Mouse (Mus musculus) neural tube, embryonic 14.5 days (tissue): ENCODE results near the gene Cdc14a. TPM values are rescaled to one million over a fixed set of nuclear protein-coding genes. Genes with fewer than 3 reads are reported as not detected.
A peak's percentile ranks its signal among the peaks of the same experiment; 100 is the strongest.

Experiments
- ATAC-seq: fragments of 200-750 bp; cut with Nextera tagmentation; 2 replicates; pipeline ENCODE4 v1.8.0; 2017; ENCODE audit warnings: low read depth, mild to moderate bottlenecking, moderate TSS enrichment, moderate library complexity
- H3K27ac ChIP-seq: fragments of 300-500 bp; sonication (generic); 2 replicates; pipeline ENCODE4 v1.5.1; 2014; ENCODE audit warnings: low read depth, mild to moderate bottlenecking, control low read depth, low read length, moderate library complexity, mixed read lengths
- H3K27me3 ChIP-seq: fragments of 300-500 bp; sonication (generic); 2 replicates; pipeline ENCODE4 v1.6.1; 2014; ENCODE audit warnings: low read length; ENCODE audit not compliant: control insufficient read depth, insufficient read depth
- H3K36me3 ChIP-seq: fragments of 300-500 bp; sonication (generic); 2 replicates; pipeline ENCODE4 v1.6.1; 2014; ENCODE audit warnings: low read length, mixed read lengths; ENCODE audit not compliant: control insufficient read depth, insufficient read depth
- H3K4me1 ChIP-seq: fragments of 300-500 bp; sonication (generic); 2 replicates; pipeline ENCODE4 v1.6.1; 2014; ENCODE audit warnings: low read length; ENCODE audit not compliant: control insufficient read depth, insufficient read depth
- H3K4me2 ChIP-seq: fragments of 300-500 bp; sonication (generic); 2 replicates; pipeline ENCODE4 v1.6.1; 2014; ENCODE audit warnings: mild to moderate bottlenecking, low read depth, low read length, control low read depth
- H3K4me3 ChIP-seq: fragments of 300-500 bp; sonication (generic); 2 replicates; pipeline ENCODE4 v1.5.1; 2014; ENCODE audit warnings: low read depth, low read length, control low read depth, mixed read lengths
- H3K9ac ChIP-seq: fragments of 300-500 bp; sonication (generic); replicated peaks from 2 replicates; pipeline ENCODE4 v1.6.1; 2014; ENCODE audit warnings: low read depth, mild to moderate bottlenecking, control low read depth, low read length, mixed read lengths
- H3K9me3 ChIP-seq: fragments of 300-500 bp; sonication (generic); 2 replicates; pipeline ENCODE4 v1.6.1; 2016; ENCODE audit warnings: low read length; ENCODE audit not compliant: control insufficient read depth
- WGBS: fragments of 180-500 bp; shearing (Covaris S2); extraction: QIAGEN DNeasy Blood & Tissue Kit; methylation state at CpG from one replicate; pipeline ENCODE4 v1.1.7; 2014; 5-methylcytosine and 5-hydroxymethylcytosine counted together
- polyA plus RNA-seq: library from polyadenylated mRNA; unstranded; fragments of >200 nt; fragmentation: Nextera tagmentation; extraction: Ambion mirVana; gene quantifications from 2 replicates; pipeline ENCODE4 v1.2.1, GENCODE M21; 2014

The Cdc14a gene
- polyA plus RNA-seq, 1 experiment from 2014 or later = 4.9 TPM

DNA sequence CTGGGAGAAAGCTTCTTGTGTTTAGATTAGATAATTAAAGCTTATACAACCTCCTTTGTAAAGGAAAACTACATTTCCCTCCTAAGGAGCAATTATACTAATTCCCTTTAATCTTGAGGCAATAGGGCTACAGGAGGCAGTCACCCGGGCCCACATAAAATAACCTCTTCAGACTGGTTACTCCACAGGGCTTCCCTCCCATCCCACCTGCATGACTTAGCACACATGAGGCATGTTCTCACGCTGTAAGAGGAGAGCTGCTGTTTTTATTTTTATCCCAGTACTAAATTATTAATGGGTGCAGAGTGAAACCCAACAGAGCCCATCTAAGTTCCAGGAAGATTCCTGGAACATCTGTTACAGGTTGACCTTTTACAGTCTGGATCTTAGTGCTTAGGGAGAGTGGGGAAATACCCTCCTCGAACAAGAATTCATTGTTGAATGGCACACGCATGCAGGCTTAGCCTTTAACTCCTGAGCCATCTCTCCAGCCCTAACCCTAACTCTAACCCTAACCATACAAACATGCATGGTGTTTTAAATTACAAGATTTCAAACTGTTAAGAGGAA lies 54.9 kb downstream of the Cdc14a start:
- WGBS = 22% methylated on average over 4 of the region's 4 CpGs

GRCm38 (mm10) chr3:116366125-116366524 lies 57.7 kb downstream of the Cdc14a start:
- Histone ChIP-seq H3K4me2 (no peak overlapping the region), H3K9me3 (no peaks in the 10 kb centered on the region), H3K27me3 (no peaks in the 10 kb centered on the region), H3K4me1 (0 out of 2 replicates have a peak, but pooled peaks cover 4% of the 10 kb centered on the region), H3K9ac (no peak overlapping the region), H3K4me3 (no peak overlapping the region), H3K36me3 (no peaks in the 10 kb centered on the region), H3K27ac (no peak overlapping the region)
- no peak for ATAC-seq
- WGBS = 41% methylated on average over 2 of the region's 2 CpGs

More for the DNA sequence above, 54.9 kb downstream of the Cdc14a start:
- no peak overlapping the region for H3K27ac ChIP-seq
- no peaks in the 10 kb centered on the region for H3K36me3 ChIP-seq
- H3K4me2 ChIP-seq = no peak overlapping the region
- peak; percentile 54; the same call in 1 of the 2 replicates for ATAC-seq
- H3K4me3 ChIP-seq = no peak overlapping the region
- no peaks in the 10 kb centered on the region for H3K9me3 ChIP-seq
- no peaks in the 10 kb centered on the region for H3K27me3 ChIP-seq
- 0 out of 2 replicates have a peak, but pooled peaks cover 4% of the 10 kb centered on the region for H3K4me1 ChIP-seq
- no peak overlapping the region for H3K9ac ChIP-seq

GRCm38 (mm10) chr3:116361906-116362305 lies 61.9 kb downstream of the Cdc14a start:
- no peaks in the 10 kb centered on the region for H3K27me3 ChIP-seq
- H3K27ac ChIP-seq = no peak overlapping the region
- H3K4me3 ChIP-seq = no peak overlapping the region
- no peaks in the 10 kb centered on the region for H3K4me1 ChIP-seq
- ATAC-seq = no peak
- no peaks in the 10 kb centered on the region for H3K9me3 ChIP-seq
- no peak overlapping the region for H3K9ac ChIP-seq
- H3K36me3 ChIP-seq = no peaks in the 10 kb centered on the region
- no peak overlapping the region for H3K4me2 ChIP-seq
- 88% methylated on average over 7 of the region's 7 CpGs for WGBS

DNA sequence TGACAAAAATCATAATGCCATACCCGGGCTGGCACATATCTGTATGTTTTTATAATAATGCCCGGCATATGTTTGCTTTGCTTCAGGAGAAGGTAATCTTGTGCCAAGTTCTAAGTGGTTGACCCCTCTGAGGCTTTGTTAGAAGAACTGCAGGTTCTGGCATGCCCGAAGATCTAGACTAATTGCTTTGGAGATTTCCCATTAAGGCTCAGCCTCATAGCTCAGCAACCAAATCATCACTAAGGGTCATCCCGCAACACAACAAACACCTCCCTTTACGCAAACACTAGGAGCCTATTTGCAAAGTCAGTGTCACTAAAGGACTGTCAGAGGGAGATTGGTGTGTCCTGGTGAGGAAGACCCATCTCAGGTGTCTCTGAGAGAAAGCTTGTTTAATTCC lies 62.7 kb downstream of the Cdc14a start:
- Histone ChIP-seq H3K4me3 (no peak overlapping the region), H3K36me3 (no peaks in the 10 kb centered on the region), H3K9ac (no peak overlapping the region), H3K27ac (no peak overlapping the region), H3K4me2 (no peak overlapping the region), H3K4me1 (no peaks in the 10 kb centered on the region), H3K27me3 (no peaks in the 10 kb centered on the region), H3K9me3 (no peaks in the 10 kb centered on the region)
- no peak for ATAC-seq
- 87% methylated on average over 5 of the region's 5 CpGs for WGBS

DNA sequence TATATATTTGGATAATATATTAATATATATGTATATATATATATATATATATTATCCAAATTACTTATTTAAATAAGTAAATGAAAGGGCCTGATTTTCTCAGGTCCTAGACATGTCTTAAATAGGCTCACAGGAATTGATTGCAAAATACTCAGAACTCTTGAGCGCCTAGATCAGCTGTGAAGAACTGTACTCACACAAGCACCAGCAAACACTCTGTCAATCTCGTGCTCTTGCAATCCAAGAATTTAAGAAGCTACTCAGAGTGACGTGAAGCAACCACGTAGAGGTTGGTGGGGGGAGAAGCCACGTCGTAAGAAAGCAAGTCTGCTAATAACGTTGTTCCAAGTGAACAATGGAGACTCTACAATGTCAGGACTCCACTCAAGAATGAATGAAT lies 66.0 kb downstream of the Cdc14a start:
- no peaks in the 10 kb centered on the region for H3K27me3 ChIP-seq
- H3K4me1 ChIP-seq = no peaks in the 10 kb centered on the region
- no peak overlapping the region for H3K27ac ChIP-seq
- no peak overlapping the region for H3K4me3 ChIP-seq
- no peak for ATAC-seq
- H3K9ac ChIP-seq = no peak overlapping the region
- no peaks in the 10 kb centered on the region for H3K36me3 ChIP-seq
- no peaks in the 10 kb centered on the region for H3K9me3 ChIP-seq
- no peak overlapping the region for H3K4me2 ChIP-seq
- WGBS = 92% methylated on average over 7 of the region's 7 CpGs

DNA sequence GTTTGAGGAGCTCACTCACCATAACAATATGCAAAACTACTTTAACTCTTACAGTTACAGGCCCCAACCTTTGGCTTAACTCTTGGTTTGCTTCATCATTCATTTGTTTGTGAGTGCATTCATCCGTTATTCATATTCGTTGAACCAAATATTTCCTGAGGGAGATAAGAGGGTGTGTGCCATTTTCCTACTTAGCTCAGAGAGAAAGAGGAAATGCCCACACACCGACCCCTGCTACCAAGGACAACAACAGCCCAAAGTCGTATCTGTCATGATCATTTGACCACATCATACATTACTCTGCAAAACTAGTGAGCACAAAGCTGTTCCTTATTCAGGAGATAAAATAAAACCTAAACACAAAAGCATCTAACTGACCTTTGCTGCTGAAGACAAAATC lies 66.7 kb downstream of the Cdc14a start:
- 86% methylated on average over 4 of the region's 4 CpGs for WGBS
- Histone ChIP-seq H3K9me3 (no peaks in the 10 kb centered on the region), H3K4me1 (no peaks in the 10 kb centered on the region), H3K36me3 (no peaks in the 10 kb centered on the region), H3K9ac (no peak overlapping the region), H3K27ac (no peak overlapping the region), H3K4me2 (no peak overlapping the region), H3K4me3 (no peak overlapping the region), H3K27me3 (no peaks in the 10 kb centered on the region)
- no peak for ATAC-seq

GRCm38 (mm10) chr3:116355026-116355788 lies 68.6 kb downstream of the Cdc14a start:
- H3K4me3 ChIP-seq = no peak overlapping the region
- H3K9ac ChIP-seq = no peak overlapping the region
- no peaks in the 10 kb centered on the region for H3K4me1 ChIP-seq
- H3K27ac ChIP-seq = no peak overlapping the region
- no peaks in the 10 kb centered on the region for H3K27me3 ChIP-seq
- H3K9me3 ChIP-seq = no peaks in the 10 kb centered on the region
- no peak for ATAC-seq
- H3K4me2 ChIP-seq = no peak overlapping the region
- no peaks in the 10 kb centered on the region for H3K36me3 ChIP-seq
- 92% methylated on average over 15 of the region's 15 CpGs for WGBS

DNA sequence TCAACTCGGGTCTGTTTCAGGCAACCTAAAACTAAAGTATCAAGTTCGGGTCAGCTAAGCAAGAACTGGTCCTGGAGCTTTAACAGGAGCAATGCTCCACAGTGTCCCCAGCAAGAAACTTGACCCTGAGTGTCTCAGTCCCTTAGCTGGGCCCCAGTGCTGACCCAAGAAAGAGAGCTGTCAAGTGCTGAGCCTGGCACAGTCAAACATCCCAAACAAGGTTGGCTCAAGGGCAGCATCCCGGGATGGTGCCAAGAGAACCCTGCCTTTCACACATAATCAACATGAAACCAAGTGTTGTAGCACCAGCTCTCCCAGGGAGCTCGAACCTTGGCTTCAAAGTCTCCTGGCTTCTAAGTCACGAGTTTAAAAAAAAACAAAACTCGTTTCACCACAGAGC lies 71.3 kb downstream of the Cdc14a start:
- ATAC-seq = no peak
- H3K4me1 ChIP-seq = peaks cover 5% of the 10 kb centered on the region; the same call in 1 of the 2 replicates
- no peak overlapping the region for H3K27ac ChIP-seq
- no peaks in the 10 kb centered on the region for H3K27me3 ChIP-seq
- no peak overlapping the region for H3K4me3 ChIP-seq
- H3K9me3 ChIP-seq = no peaks in the 10 kb centered on the region
- no peak overlapping the region for H3K4me2 ChIP-seq
- H3K36me3 ChIP-seq = no peaks in the 10 kb centered on the region
- 86% methylated on average over 6 of the region's 6 CpGs for WGBS
- no peak overlapping the region for H3K9ac ChIP-seq

- H3K9me3 ChIP-seq = no peaks in the 10 kb centered on the region
- no peaks in the 10 kb centered on the region for H3K27me3 ChIP-seq
- no peak overlapping the region for H3K4me3 ChIP-seq
- ATAC-seq = peak; percentile 51; the same call in 1 of the 2 replicates
- H3K36me3 ChIP-seq = no peaks in the 10 kb centered on the region
- H3K4me2 ChIP-seq = no peak overlapping the region
- H3K27ac ChIP-seq = no peak overlapping the region
- WGBS = 19% methylated on average over 6 of the region's 6 CpGs
- no peak overlapping the region for H3K9ac ChIP-seq
- H3K4me1 ChIP-seq = peaks cover 5% of the 10 kb centered on the region; the same call in 1 of the 2 replicates
Measured at GRCm38 (mm10) chr3:116350389-116350967, 73.4 kb downstream of the Cdc14a start.
